8 mouse cellular contexts compared by ENCODE assay signal in the genomic region with DNA sequence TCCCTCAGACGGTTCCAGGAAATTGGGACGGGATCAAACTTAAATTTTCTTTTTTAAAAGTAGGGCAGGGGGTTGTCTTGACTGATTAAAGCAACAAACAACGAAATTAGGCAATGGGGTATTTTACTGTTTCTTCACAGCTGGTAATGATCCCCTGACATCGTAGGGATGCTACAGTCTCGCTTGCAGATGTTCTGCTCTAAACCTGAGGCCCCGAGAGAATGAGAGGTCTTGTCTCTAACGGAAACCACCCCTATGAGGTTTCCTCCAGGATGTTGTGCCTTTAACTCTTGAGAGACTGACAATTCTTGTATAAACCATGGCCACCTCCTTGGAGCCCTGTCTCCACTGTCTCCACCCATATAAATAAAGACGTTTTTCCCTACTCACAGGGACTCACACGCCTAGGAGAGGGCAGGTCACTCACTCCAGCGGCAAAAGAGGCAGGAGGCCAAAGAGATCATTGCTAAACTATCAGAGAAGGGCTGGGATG. TPM values are rescaled to one million over a fixed set of nuclear protein-coding genes. Genes with fewer than 3 reads are reported as not detected.
DNase-seq lines count a peak whose midpoint lies in the region; ATAC-seq and TF ChIP-seq lines count a peak whose summit lies in the region.

A gene (minus strand): TSS at position 208 of the 493 bp plus-strand sequence.

- no peaks in the 10 kb centered on the region for H3K4me1 ChIP-seq in cerebellum, adult 2 months (ENCODE audit: control insufficient read depth, insufficient read depth, low read length)
- peaks cover 38% of the 10 kb centered on the region for H3K4me1 ChIP-seq in erythroblast, embryonic 14.5 days (ENCODE audit: control insufficient read depth)
- H3K4me1 ChIP-seq in hindbrain, embryonic 13.5 days (replicated peaks) = peaks cover 25% of the 10 kb centered on the region
- peaks cover 31% of the 10 kb centered on the region for H3K4me1 ChIP-seq in liver, embryonic 13.5 days (replicated peaks)

- 9% methylated on average over 10 of the region's 10 CpGs for WGBS in cerebellum, adult 2 months
- 1% methylated on average over 10 of the region's 10 CpGs for WGBS in hindbrain, embryonic 13.5 days
- WGBS in liver, embryonic 13.5 days (ENCODE audit: insufficient replicate concordance) = 3% methylated on average over 10 of the region's 10 CpGs

- no peak for TF ChIP-seq CTCF in cerebellum, adult 2 months (IDR thresholded peaks at IDR 0.05; ENCODE audit: borderline replicate concordance, insufficient read depth, low read depth, low read length)

- peaks cover 2% of the 10 kb centered on the region; the same call in 1 of the 2 replicates for H3K9me3 ChIP-seq in erythroblast, embryonic 14.5 days (ENCODE audit: control insufficient read depth, low read length)
- H3K9me3 ChIP-seq in hindbrain, embryonic 13.5 days = no peaks in the 10 kb centered on the region
- no peaks in the 10 kb centered on the region for H3K9me3 ChIP-seq in liver, embryonic 13.5 days (replicated peaks)

- TF ChIP-seq POLR2A in cerebellum, adult 2 months (IDR thresholded peaks at IDR 0.05; ENCODE audit: borderline replicate concordance, insufficient read depth, low read length) = no peak

- peaks cover 8% of the 10 kb centered on the region for H3K36me3 ChIP-seq in erythroblast, embryonic 14.5 days (ENCODE audit: control insufficient read depth)
- peaks cover 8% of the 10 kb centered on the region for H3K36me3 ChIP-seq in hindbrain, embryonic 13.5 days
- peaks cover 6% of the 10 kb centered on the region for H3K36me3 ChIP-seq in liver, embryonic 13.5 days

- no peak for DNase-seq in cerebellum, adult 2 months
- DNase-seq in cerebellum, postnatal 36 days = no peak
- peak; percentile 19 to 34 for DNase-seq in CD8-positive naive resting alpha-beta T cell, adult 2 months (ENCODE audit: low read depth in 2 of 2, low spot score in 2 of 2)
- no peak for DNase-seq in liver, embryonic 13.5 days
- peak; percentile 76 for DNase-seq in naive thymus-derived CD4-positive, alpha-beta T cell, adult 2 months (ENCODE audit: low read depth)
- DNase-seq in embryo, embryonic 10 days (ENCODE audit: low spot score) = no peak

- H3K4me3 ChIP-seq in cerebellum, adult 2 months (replicated peaks; ENCODE audit: insufficient read depth, low read depth, low read length) = peak within 1 kb of the TSS; percentile 72
- H3K4me3 ChIP-seq in erythroblast, embryonic 14.5 days (replicated peaks) = peak within 1 kb of the TSS; percentile 72
- H3K4me3 ChIP-seq in hindbrain, embryonic 13.5 days = peak within 1 kb of the TSS; percentile 51
- H3K4me3 ChIP-seq in liver, embryonic 13.5 days (replicated peaks) = peak within 1 kb of the TSS; percentile 72

- H3K27ac ChIP-seq in cerebellum, adult 2 months (ENCODE audit: insufficient read depth, low read length) = no peak within 1 kb of the TSS
- H3K27ac ChIP-seq in hindbrain, embryonic 13.5 days = peak within 1 kb of the TSS; percentile 72
- H3K27ac ChIP-seq in liver, embryonic 13.5 days = peak within 1 kb of the TSS; percentile 78

- H3K27me3 ChIP-seq in cerebellum, adult 2 months (ENCODE audit: control insufficient read depth, insufficient read depth, low read length) = no peaks in the 10 kb centered on the region
- H3K27me3 ChIP-seq in erythroblast, embryonic 14.5 days (ENCODE audit: control insufficient read depth) = peaks cover 22% of the 10 kb centered on the region
- no peaks in the 10 kb centered on the region for H3K27me3 ChIP-seq in hindbrain, embryonic 13.5 days
- no peaks in the 10 kb centered on the region; the same call in 1 of the 2 replicates for H3K27me3 ChIP-seq in liver, embryonic 13.5 days

- H3K4me2 ChIP-seq in hindbrain, embryonic 13.5 days = peak within 1 kb of the TSS; percentile 63
- peak within 1 kb of the TSS; percentile 87 for H3K4me2 ChIP-seq in liver, embryonic 13.5 days

- ATAC-seq in hindbrain, embryonic 13.5 days (ENCODE audit: low FRiP score) = peak; percentile 65
- ATAC-seq in liver, embryonic 13.5 days (ENCODE audit: low read depth) = peak; percentile 35

- H3K9ac ChIP-seq in hindbrain, embryonic 13.5 days = peak within 1 kb of the TSS; percentile 73
- H3K9ac ChIP-seq in liver, embryonic 13.5 days = peak within 1 kb of the TSS; percentile 81

RNA-seq across cellular contexts. Expression of the gene that starts here (rescaled TPM):
- 10.1 and 10.7 TPM in 2 replicates for polyA plus RNA-seq in cerebellum, adult 2 months (2012; rRNA removed)
- polyA plus RNA-seq in erythroblast, embryonic 14.5 days (2012) = 0.22 and 0.38 TPM in 2 replicates
- 34.6 and 35.1 TPM in 2 replicates for polyA plus RNA-seq in hindbrain, embryonic 13.5 days (2015; fragmentation: Nextera tagmentation; extraction: Ambion mirVana)
- 11.6 and 12.7 TPM in 2 replicates for polyA plus RNA-seq in liver, embryonic 13.5 days (2015; fragmentation: Nextera tagmentation; extraction: Ambion mirVana)

Comparison
In these comparisons a context has a peak if more than half of its experiments do, and no peak if none do; other contexts are left out.
1. DNase-seq: peak in CD8-positive naive resting alpha-beta T cell, adult 2 months (2 of 2) and naive thymus-derived CD4-positive, alpha-beta T cell, adult 2 months (single experiment); none in cerebellum, adult 2 months (0 of 2), cerebellum, postnatal 36 days (0 of 2), liver, embryonic 13.5 days (single experiment) and embryo, embryonic 10 days (single experiment).
2. Peak in every context shown above with its lines, with median percentiles within 50 percentile points of each other: H3K4me3 ChIP-seq.